Mouse (Mus musculus) liver, adult 2 months (tissue): ENCODE measurements around the gene Rbms2.
A peak's percentile ranks its signal among the peaks of the same experiment; 100 is the strongest.

Experiments
- CTCF ChIP-seq: fragments of 200-500 bp; IDR thresholded peaks from 2 replicates; pipeline ENCODE4 v1.5.1; 2011; ENCODE audit warnings: low read depth, low read length, control low read depth
- POLR2A ChIP-seq: fragments of 200-500 bp; IDR thresholded peaks from 2 replicates; pipeline ENCODE4 v1.6.1; 2011; ENCODE audit warnings: low read length, control low read depth; ENCODE audit not compliant: insufficient read depth; ENCODE audit errors: extremely low read depth

DNA sequence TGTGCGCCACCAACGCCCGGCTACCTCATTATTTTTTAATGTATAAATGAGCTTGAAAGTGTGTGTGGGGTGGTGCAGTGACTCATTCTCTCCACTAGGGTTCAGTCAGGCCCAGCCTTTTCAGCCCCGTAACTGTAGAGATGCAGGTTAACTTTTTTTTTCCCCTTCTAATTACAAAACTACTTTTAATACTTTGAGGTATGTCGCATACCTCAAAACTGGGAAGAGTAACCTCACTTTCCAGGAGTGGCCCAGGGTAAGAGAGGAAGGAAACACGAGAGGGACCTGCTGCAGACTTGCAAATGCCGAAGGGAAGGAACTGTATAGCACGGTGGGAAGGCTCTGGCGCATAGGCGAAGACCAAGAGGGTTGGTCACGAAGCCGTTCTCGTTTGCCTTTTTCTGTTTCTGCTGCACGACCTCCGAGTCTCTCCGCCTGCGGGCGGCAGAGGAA, 32.8 kb upstream of the Rbms2 start:
- peak; percentile 66; the same call in 1 of the 2 replicates for TF ChIP-seq CTCF
- no peak for TF ChIP-seq POLR2A
